Mouse (Mus musculus): ENCODE measurements around the gene Ptgs2. TPM values are rescaled to one million over a fixed set of nuclear protein-coding genes. Genes with fewer than 3 reads are reported as not detected.

Ptgs2 gene
- 0.42 TPM in 1 of 2 replicates, not detected in the other for total RNA-seq (2015; ENCODE audit: low replicate concordance)
- 0.09 and 0.28 TPM in 2 replicates for total RNA-seq (2017; ENCODE audit: low replicate concordance)

- no peak for ATAC-seq (replicated peaks; ENCODE audit: low FRiP score, poor library complexity, severe bottlenecking)
Observed at GRCm38 (mm10) chr1:150099790-150100333, at the start of gene Ptgs2. Gene Ptgs2, plus strand, starts transcription at chr1:150100031.

GRCm38 (mm10) chr1:150050256-150050655 is 49.6 kb upstream of the Ptgs2 start:
- no peak for ATAC-seq (replicated peaks; ENCODE audit: low FRiP score, poor library complexity, severe bottlenecking)

- no peak for ATAC-seq (replicated peaks; ENCODE audit: low FRiP score, poor library complexity, severe bottlenecking)
Observed at GRCm38 (mm10) chr1:150065684-150066083, 34.1 kb upstream of the Ptgs2 start.

GRCm38 (mm10) chr1:150072880-150073279 is 27.0 kb upstream of the Ptgs2 start:
- no peak for ATAC-seq (replicated peaks; ENCODE audit: low FRiP score, poor library complexity, severe bottlenecking)

- no peak for ATAC-seq (replicated peaks; ENCODE audit: low FRiP score, poor library complexity, severe bottlenecking)
Observed at GRCm38 (mm10) chr1:150074609-150075008, 25.2 kb upstream of the Ptgs2 start.

GRCm38 (mm10) chr1:150089040-150089692 is 10.7 kb upstream of the Ptgs2 start:
- no peak for ATAC-seq (replicated peaks; ENCODE audit: low FRiP score, poor library complexity, severe bottlenecking)

GRCm38 (mm10) chr1:150090229-150090628 is 9.6 kb upstream of the Ptgs2 start:
- no peak for ATAC-seq (replicated peaks; ENCODE audit: low FRiP score, poor library complexity, severe bottlenecking)

GRCm38 (mm10) chr1:150097036-150097435 is 2.8 kb upstream of the Ptgs2 start:
- ATAC-seq (replicated peaks; ENCODE audit: low FRiP score, poor library complexity, severe bottlenecking) = no peak

- ATAC-seq (replicated peaks; ENCODE audit: low FRiP score, poor library complexity, severe bottlenecking) = no peak
Observed at GRCm38 (mm10) chr1:150097721-150098120, 2.1 kb upstream of the Ptgs2 start.

- no peak for ATAC-seq (replicated peaks; ENCODE audit: low FRiP score, poor library complexity, severe bottlenecking)
Observed at GRCm38 (mm10) chr1:150099374-150099773, 457 bp upstream of the Ptgs2 start.

GRCm38 (mm10) chr1:150104228-150104720 is 4.4 kb downstream of the Ptgs2 start:
- ATAC-seq (replicated peaks; ENCODE audit: low FRiP score, poor library complexity, severe bottlenecking) = no peak

GRCm38 (mm10) chr1:150106736-150107135 is 6.9 kb downstream of the Ptgs2 start:
- ATAC-seq (replicated peaks; ENCODE audit: low FRiP score, poor library complexity, severe bottlenecking) = no peak

GRCm38 (mm10) chr1:150109591-150109990 is 9.8 kb downstream of the Ptgs2 start:
- ATAC-seq (replicated peaks; ENCODE audit: low FRiP score, poor library complexity, severe bottlenecking) = no peak

- no peak for ATAC-seq (replicated peaks; ENCODE audit: low FRiP score, poor library complexity, severe bottlenecking)
Observed at GRCm38 (mm10) chr1:150115352-150115751, 15.5 kb downstream of the Ptgs2 start.

- no peak for ATAC-seq (replicated peaks; ENCODE audit: low FRiP score, poor library complexity, severe bottlenecking)
Observed at GRCm38 (mm10) chr1:150118352-150118751, 18.5 kb downstream of the Ptgs2 start.

GRCm38 (mm10) chr1:150125568-150125967 is 25.7 kb downstream of the Ptgs2 start:
- no peak for ATAC-seq (replicated peaks; ENCODE audit: low FRiP score, poor library complexity, severe bottlenecking)

- no peak for ATAC-seq (replicated peaks; ENCODE audit: low FRiP score, poor library complexity, severe bottlenecking)
Observed at GRCm38 (mm10) chr1:150130070-150130469, 30.2 kb downstream of the Ptgs2 start.

GRCm38 (mm10) chr1:150130586-150131275 is 30.9 kb downstream of the Ptgs2 start:
- no peak for ATAC-seq (replicated peaks; ENCODE audit: low FRiP score, poor library complexity, severe bottlenecking)

- ATAC-seq (replicated peaks; ENCODE audit: low FRiP score, poor library complexity, severe bottlenecking) = no peak
Observed at GRCm38 (mm10) chr1:150135350-150135749, 35.5 kb downstream of the Ptgs2 start.

GRCm38 (mm10) chr1:150139730-150140129 is 39.9 kb downstream of the Ptgs2 start:
- ATAC-seq (replicated peaks; ENCODE audit: low FRiP score, poor library complexity, severe bottlenecking) = no peak

GRCm38 (mm10) chr1:150141939-150142338 is 42.1 kb downstream of the Ptgs2 start:
- ATAC-seq (replicated peaks; ENCODE audit: low FRiP score, poor library complexity, severe bottlenecking) = no peak
